Mouse (Mus musculus): ENCODE results near the gene Ccdc8. TPM values are rescaled to one million over a fixed set of nuclear protein-coding genes. Genes with fewer than 3 reads are reported as not detected.

Ccdc8 gene
- total RNA-seq, 2 experiments from 2014 or later, result 18.3 TPM

GRCm38 (mm10) chr7:16971160-16971559 lies 21.3 kb upstream of the Ccdc8 start:
- no peak for DNase-seq (ENCODE audit: low spot score in 2 of 2)

- no peak for DNase-seq (ENCODE audit: low spot score in 2 of 2)
These were observed 18.5 kb upstream of the Ccdc8 start for GRCm38 (mm10) chr7:16974018-16974417.

DNA sequence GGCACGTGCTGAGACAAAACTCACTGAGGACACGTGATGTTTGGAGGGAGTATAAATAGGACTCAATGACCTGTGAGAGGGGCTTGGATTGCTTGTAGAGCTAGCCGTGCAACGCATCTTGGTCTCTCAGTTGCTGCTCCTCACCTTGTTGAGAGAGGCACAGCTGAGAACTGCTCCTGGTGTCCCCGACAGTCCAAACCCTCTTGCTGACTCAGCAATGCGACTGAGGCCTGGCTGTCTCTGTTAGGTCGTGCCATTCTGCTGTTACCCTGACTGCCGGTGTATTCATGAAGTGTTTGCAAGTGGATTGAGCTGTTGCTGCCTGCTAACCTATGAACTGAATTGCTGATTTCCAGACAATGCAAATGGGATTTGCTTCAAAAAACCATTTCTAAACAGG lies 16.2 kb upstream of the Ccdc8 start:
- no peak for DNase-seq (ENCODE audit: low spot score in 2 of 2)

GRCm38 (mm10) chr7:16978173-16978572 lies 14.3 kb upstream of the Ccdc8 start:
- no peak for DNase-seq (ENCODE audit: low spot score in 2 of 2)

GRCm38 (mm10) chr7:16978593-16978992 lies 13.9 kb upstream of the Ccdc8 start:
- no peak for DNase-seq (ENCODE audit: low spot score in 2 of 2)

DNA sequence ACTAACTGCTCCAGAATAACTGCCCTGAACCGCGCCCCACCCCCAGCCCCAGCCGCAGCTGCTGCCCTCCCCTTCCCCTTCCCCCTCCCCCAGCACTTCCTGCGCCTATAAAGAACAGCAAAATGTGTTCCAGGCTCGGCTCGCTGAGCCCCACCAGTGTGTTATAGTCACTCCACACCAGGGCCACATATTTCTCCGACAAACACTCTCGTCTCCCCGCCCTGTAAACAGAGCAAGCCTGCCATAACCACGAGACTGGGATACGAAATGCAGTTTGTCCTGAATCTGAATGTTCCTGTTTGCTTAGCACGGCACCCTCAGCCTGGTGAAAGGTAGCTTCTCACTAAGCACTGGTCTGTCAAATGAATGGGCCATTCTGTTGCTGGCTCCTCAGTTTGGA lies 12.2 kb upstream of the Ccdc8 start:
- DNase-seq (ENCODE audit: low spot score in 2 of 2), result no peak

DNA sequence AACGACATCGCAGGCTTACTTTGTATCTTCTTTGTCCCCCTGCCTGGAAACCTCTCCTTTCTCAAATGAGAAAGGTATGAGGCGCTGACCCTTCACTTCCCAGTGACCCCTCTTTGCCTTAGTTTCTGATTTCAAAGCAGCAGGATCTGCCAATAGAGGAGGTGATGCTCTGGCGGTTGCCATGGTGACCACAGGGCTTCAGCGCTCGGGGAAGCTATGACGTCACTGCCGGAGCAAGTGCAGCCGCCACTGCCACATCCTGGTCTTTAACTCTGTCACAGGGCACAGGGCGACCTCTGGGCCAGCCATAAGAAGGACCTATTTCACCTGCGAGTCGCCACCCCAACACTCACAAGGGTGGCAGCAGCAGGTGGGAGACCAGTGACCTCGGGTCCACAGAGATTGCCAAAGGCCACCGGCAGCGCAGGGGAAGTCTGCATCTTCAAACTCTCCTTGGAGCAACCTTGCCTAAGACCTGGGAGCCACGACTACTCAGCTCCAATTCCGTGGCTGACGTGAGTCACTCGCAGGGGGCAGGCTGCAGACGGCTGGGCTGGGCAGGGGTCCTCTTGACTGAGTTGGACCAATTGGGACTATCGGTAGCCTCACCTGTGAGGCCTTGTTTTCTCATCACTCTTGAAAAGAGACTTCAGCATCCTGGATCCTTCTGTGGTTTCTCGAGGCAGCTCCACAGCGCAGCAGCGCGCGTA lies 9.5 kb upstream of the Ccdc8 start, which contains the start of gene Gm42372:
Gene Gm42372 (plus strand): TSS at position 228 of the 710 bp plus-strand sequence.
- DNase-seq (ENCODE audit: low spot score in 2 of 2), result no peak

DNA sequence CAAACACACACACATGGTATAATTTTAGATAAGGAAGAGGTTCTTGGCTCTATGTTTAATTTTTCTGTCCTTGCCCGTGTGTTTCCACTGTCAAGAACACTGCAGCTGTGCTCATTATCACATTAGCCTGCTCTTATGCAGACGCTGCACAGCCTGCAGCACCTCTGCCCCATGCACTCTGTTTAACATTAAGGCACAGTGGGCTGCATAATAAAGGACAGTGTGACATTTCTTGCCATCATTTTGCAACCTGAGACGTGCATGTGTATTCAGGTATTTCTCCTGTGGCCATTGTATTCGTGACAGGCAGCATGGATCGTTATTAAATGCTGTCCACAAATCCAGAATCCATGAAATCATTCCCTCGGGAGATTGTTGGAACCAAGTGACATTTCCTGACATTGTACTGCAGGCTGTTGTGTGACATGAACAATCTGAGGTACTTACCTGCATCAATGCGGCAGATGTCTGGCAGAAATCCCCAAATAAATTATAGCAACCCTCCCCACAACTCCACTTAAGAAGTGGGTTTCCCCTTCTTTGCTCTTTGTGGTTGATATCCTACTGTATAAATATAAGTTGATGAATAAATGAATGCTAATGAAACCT lies 4.9 kb upstream of the Ccdc8 start:
- DNase-seq (ENCODE audit: low spot score in 2 of 2), result no peak

GRCm38 (mm10) chr7:16988405-16988804 lies 4.1 kb upstream of the Ccdc8 start:
- DNase-seq (ENCODE audit: low spot score in 2 of 2), result no peak

DNA sequence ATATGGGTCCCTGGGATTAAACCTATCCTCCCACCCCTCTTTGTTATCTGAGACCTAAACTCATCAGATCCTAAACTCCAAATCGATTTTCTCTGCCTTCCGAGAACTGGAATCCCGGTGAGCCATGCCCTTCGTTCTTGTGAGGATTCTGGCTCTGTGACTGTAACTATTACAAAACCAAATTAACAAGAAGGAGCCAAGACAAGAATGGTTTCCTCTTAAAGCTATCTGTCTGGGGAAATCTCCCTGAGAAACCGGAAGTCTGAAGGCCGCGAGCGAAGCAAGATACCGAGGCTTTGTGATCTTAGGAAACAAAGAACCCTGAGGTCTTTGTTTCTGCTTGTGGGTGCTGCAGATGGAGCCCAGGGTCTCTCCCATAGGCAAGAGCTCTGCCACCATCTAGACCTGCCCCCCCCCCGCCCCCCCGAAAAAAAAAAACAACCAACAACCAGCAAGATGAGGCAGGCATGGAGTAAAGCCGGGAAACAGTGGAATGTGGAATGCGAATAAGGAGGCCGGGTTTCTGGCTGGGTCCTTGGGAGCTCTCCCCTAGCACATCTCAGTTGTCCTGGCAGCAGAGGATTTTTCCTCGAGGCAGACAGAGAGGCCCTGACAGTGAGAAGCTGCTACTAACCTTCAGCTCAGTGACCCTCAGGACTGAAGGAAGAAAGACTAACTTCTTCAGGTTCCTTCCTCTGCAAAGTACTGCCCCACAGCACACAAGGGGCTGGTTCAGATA lies 2.3 kb upstream of the Ccdc8 start:
- no peak for DNase-seq (ENCODE audit: low spot score in 2 of 2)

- DNase-seq (ENCODE audit: low spot score in 2 of 2), result peak in 1 of 2 experiments; percentile 31
These were observed 642 bp upstream of the Ccdc8 start for GRCm38 (mm10) chr7:16991681-16992450.

GRCm38 (mm10) chr7:16993651-16994399 lies 1.3 kb downstream of the Ccdc8 start:
- DNase-seq (ENCODE audit: low spot score in 2 of 2), result peak; percentile 66 to 68

- no peak for DNase-seq (ENCODE audit: low spot score in 2 of 2)
These were observed 1.9 kb downstream of the Ccdc8 start for GRCm38 (mm10) chr7:16994400-16994799.

- no peak for DNase-seq (ENCODE audit: low spot score in 2 of 2)
These were observed 2.8 kb downstream of the Ccdc8 start for GRCm38 (mm10) chr7:16995345-16995744.

DNA sequence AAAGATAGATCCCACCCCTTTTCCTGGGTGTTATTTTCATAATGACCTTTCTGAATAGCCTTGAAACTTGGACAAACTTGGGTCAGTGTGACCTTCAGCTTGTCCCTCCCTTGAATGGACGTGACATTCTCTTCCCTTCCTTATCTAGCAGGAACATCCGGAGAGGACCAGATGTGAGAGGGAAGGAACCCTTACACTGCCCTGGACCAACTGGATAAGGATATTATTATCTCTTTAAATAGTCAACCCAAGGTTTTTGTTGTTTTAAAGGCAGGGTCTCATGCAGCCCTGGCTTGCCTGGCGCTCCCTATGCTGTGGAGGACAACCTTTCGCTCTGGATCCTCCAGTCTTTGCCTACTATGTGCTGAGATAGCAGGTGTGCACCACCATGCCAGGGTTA lies 6.7 kb downstream of the Ccdc8 start:
- DNase-seq (ENCODE audit: low spot score in 2 of 2), result no peak

GRCm38 (mm10) chr7:16999650-17000049 lies 7.1 kb downstream of the Ccdc8 start:
- peak; percentile 93 to 94 for DNase-seq (ENCODE audit: low spot score in 2 of 2)

DNA sequence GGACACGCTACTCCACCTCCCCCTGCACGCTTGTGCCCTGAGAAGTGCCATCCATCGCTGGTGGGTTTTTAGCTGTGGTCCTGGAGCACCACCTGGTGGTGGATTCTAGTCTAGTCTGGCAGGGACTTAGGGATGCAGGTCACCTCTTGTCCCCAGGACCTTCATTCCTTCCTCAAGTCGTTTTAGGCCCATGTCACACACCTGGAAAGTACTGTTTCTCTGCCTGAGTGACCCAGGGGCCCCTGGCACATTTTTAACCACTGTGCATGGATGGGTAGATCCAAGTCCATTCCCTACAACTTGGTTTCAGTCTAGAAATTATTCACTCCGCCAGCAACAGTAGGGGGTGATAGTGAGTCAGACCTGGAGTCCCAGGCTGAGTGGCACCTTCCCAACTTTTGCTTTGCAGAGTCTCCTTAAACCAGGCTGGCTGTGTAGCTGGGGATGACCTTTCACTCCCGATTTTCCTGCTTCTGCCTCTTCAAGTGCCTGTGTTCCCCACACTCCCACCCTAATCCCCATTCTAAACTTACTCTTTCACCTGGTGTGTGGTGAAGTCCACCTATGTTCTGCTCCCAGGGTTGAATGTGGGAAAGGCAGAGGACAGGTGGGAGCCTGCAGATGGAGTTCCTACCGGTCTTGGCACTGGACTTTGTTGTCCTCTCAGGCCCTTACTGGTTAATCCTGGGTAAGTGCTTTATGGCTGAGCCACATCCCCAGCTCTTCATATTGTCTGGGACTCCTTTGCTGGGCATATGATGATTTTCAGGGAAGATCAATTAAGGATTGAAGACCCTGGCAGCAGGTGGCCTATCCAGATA lies 10.1 kb downstream of the Ccdc8 start:
- DNase-seq (ENCODE audit: low spot score in 2 of 2), result peak; percentile 69 to 72

DNA sequence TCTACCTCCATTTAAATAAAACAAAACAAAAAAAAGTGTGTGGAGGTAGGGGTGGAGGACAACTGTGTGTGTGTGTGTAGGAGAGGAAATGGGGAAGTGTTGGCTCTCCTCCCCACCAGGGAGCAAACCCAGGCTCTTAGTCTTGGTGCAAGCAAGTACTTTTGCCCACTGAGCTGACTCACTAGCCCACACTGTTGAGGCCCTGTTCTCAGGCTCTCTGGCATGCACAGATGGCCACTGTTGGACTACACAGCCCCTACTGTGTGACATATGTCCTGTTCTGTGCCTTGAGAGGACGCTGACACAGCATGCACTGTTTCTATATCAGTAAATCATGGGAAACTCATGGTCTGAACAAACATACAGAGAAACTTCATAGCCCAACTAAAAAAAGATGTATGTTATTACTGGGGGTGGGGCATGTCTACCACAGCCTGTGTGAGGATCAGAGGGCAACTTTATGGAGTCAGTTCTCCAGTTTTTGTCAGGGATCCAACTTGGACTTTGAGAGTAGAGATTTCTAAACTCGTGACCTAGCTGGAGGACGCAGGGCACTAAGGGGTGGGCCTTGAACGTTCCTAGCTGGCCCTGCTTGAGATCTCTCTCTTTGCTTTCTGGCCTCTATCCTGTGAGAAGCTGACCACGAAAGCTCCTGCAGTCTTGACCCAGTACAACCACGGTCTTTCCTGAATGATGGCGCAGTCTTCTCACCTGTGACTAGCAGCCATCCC lies 10.9 kb downstream of the Ccdc8 start:
- DNase-seq (ENCODE audit: low spot score in 2 of 2), result no peak

GRCm38 (mm10) chr7:17004716-17005115 lies 12.2 kb downstream of the Ccdc8 start:
- DNase-seq (ENCODE audit: low spot score in 2 of 2), result no peak
